Mouse (Mus musculus) ES-Bruce4 (cell line): ENCODE measurements around the gene Alg9. TPM values are rescaled to one million over a fixed set of nuclear protein-coding genes. Genes with fewer than 3 reads are reported as not detected.
"Not testable (repeated sequence)": the region's sequence is repeated elsewhere in the genome, so short reads cannot be mapped to it uniquely, and the experiment has no call there.

Source experiments
- H3K27ac ChIP-seq: 2 replicates; pipeline ENCODE4 v1.5.1; 2012; ENCODE audit warnings: low read length, inconsistent platforms; ENCODE audit not compliant: insufficient read depth
- H3K27me3 ChIP-seq: 2 replicates; pipeline ENCODE4 v1.6.1; 2012; ENCODE audit warnings: mild to moderate bottlenecking, low read length, inconsistent platforms; ENCODE audit not compliant: control insufficient read depth, poor library complexity, insufficient read depth, severe bottlenecking
- H3K36me3 ChIP-seq: 2 replicates; pipeline ENCODE4 v1.6.1; 2012; ENCODE audit warnings: inconsistent platforms, mild to moderate bottlenecking, low read length, moderate library complexity; ENCODE audit not compliant: control insufficient read depth, poor library complexity, insufficient read depth, severe bottlenecking
- H3K4me1 ChIP-seq: one replicate; pipeline ENCODE4 v1.8.1; 2011; ENCODE audit warnings: low read length; ENCODE audit not compliant: control insufficient read depth, insufficient read depth
- H3K4me3 ChIP-seq: 2 replicates; pipeline ENCODE4 v1.5.1; 2011; ENCODE audit warnings: low read depth, mild to moderate bottlenecking, low read length
- H3K9ac ChIP-seq: 2 replicates; pipeline ENCODE4 v1.6.1; 2012; ENCODE audit warnings: low read depth, mild to moderate bottlenecking, inconsistent platforms; ENCODE audit not compliant: poor library complexity, severe bottlenecking
- H3K9me3 ChIP-seq: replicated peaks from 2 replicates; pipeline ENCODE4 v1.6.1; 2012; ENCODE audit warnings: mild to moderate bottlenecking, low read length, inconsistent platforms; ENCODE audit not compliant: control insufficient read depth, poor library complexity, insufficient read depth, severe bottlenecking
- CTCF ChIP-seq: IDR thresholded peaks from one replicate; pipeline ENCODE4 v1.8.1; 2011; ENCODE audit warnings: low read depth, low read length
- EP300 ChIP-seq: IDR thresholded peaks from 2 replicates; pipeline ENCODE4 v1.6.1; 2011; ENCODE audit warnings: low read depth, low read length; ENCODE audit not compliant: insufficient read depth
- POLR2A ChIP-seq: IDR thresholded peaks from one replicate; pipeline ENCODE4 v1.8.1; 2011; ENCODE audit warnings: low read length; ENCODE audit not compliant: insufficient read depth
- polyA plus RNA-seq: library from polyadenylated mRNA; stranded (reverse); fragments of >200 nt; gene quantifications from 2 replicates; pipeline ENCODE4 v1.2.4, GENCODE M21; 2011; ENCODE audit warnings: low read depth; ENCODE audit not compliant: missing spikeins, insufficient read depth, insufficient read length

Gene Alg9
- polyA plus RNA-seq, 1 experiment: 23.5 TPM

- no peaks in the 10 kb centered on the region for H3K4me1 ChIP-seq
- peaks cover 2% of the 10 kb centered on the region; the same call in 1 of the 2 replicates for H3K36me3 ChIP-seq
- H3K9me3 ChIP-seq: no peaks in the 10 kb centered on the region
- no peak overlapping the region for H3K4me3 ChIP-seq
- no peak overlapping the region for H3K9ac ChIP-seq
- no peak overlapping the region for H3K27ac ChIP-seq
- TF ChIP-seq POLR2A (no peak), CTCF (no peak), EP300 (no peak)
- no peaks in the 10 kb centered on the region for H3K27me3 ChIP-seq
These were observed 49.1 kb downstream of the Alg9 start for GRCm38 (mm10) chr9:50823779-50824453.

- no peak overlapping the region for H3K4me3 ChIP-seq
- H3K27ac ChIP-seq: no peak overlapping the region
- H3K4me1 ChIP-seq: no peaks in the 10 kb centered on the region
- TF ChIP-seq POLR2A (no peak), EP300 (no peak), CTCF (no peak)
- no peaks in the 10 kb centered on the region for H3K9me3 ChIP-seq
- peaks cover 2% of the 10 kb centered on the region; the same call in 1 of the 2 replicates for H3K36me3 ChIP-seq
- no peaks in the 10 kb centered on the region for H3K27me3 ChIP-seq
- no peak overlapping the region for H3K9ac ChIP-seq
These were observed 56.7 kb downstream of the Alg9 start for GRCm38 (mm10) chr9:50831514-50831913.

GRCm38 (mm10) chr9:50832162-50832561, 57.3 kb downstream of the Alg9 start:
- TF ChIP-seq EP300 (no peak), POLR2A (no peak), CTCF (no peak)
- Histone ChIP-seq H3K27ac (no peak overlapping the region), H3K4me3 (no peak overlapping the region), H3K36me3 (peaks cover 2% of the 10 kb centered on the region; the same call in 1 of the 2 replicates), H3K9ac (no peak overlapping the region), H3K9me3 (no peaks in the 10 kb centered on the region), H3K27me3 (no peaks in the 10 kb centered on the region), H3K4me1 (no peaks in the 10 kb centered on the region)

DNA sequence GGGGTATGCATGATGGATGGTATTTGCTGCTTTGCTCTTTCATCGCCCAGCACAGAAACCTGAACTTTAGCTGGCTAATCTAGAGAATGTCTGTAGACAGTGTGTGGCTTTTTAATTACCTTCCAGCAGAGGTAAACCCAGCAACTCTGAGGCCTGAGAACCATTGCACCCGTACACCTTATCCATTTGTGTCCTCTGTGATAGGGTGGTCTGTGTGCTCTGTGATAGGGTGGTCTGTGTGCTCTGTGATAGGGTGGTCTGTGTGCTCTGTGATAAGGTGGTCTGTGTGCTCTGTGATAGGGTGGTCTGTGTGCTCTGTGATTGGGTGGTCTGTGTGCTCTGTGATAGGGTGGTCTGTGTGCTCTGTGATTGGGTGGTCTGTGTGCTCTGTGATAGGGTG, 57.8 kb downstream of the Alg9 start:
- not testable (repeated sequence) for H3K27me3 ChIP-seq, H3K36me3 ChIP-seq, H3K9me3 ChIP-seq, H3K4me3 ChIP-seq, H3K9ac ChIP-seq, H3K27ac ChIP-seq, H3K4me1 ChIP-seq

DNA sequence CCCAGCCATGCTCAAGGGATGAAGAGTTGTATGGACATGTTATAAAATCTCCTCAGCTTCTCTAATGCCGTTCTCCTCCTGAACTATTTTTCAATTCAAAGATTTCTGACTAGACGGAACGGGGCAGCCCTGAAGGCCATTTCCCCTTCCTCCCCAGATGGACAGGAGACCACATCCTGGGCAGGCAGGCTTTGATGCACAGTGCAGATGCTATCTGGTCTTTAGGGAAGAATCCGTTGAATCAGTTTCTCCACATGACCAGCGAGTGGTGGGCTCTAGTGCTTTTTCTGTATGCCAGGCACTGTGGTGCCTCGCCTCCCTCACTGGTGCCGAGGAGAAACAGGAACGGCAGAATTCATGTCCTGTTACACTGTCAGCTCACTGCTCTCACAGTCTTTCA, 59.0 kb downstream of the Alg9 start:
- TF ChIP-seq POLR2A (no peak), EP300 (no peak), CTCF (no peak)
- H3K9me3 ChIP-seq: no peaks in the 10 kb centered on the region
- H3K27me3 ChIP-seq: no peaks in the 10 kb centered on the region
- H3K27ac ChIP-seq: no peak overlapping the region
- H3K36me3 ChIP-seq: no peaks in the 10 kb centered on the region
- no peaks in the 10 kb centered on the region for H3K4me1 ChIP-seq
- no peak overlapping the region for H3K4me3 ChIP-seq
- H3K9ac ChIP-seq: no peak overlapping the region

DNA sequence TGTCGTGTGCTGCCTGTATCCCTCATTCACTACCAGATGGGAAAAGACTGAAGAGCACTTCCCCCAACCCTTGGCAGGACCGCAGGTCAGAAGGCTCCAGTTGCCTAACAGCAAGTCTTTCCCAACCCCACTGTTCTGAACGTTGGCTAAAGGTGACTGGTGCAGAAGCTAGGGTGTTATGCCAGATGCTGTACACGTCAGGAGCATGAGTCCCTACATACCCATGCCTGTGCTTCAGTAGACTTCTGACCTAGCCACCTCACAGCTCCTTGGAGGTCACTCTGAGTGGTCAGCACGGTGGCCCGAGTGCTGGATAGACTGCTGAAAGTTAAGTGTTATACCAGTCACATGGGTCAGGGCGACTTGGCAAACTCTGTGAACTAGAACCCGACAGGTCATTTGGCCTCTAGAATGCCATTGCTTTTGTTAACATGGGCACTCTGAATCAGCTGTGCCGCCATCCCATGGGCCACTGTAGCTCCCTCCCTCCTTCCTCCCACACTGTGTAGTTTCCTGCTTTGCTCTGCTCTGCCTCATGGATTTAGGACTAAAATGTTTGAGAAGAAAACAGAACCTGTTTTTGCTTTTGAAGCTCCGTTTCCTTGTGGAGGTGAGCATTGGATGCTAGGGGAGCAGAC, 60.4 kb downstream of the Alg9 start:
- Histone ChIP-seq H3K27ac (no peak overlapping the region), H3K9ac (no peak overlapping the region), H3K4me3 (no peak overlapping the region), H3K4me1 (no peaks in the 10 kb centered on the region), H3K36me3 (no peaks in the 10 kb centered on the region), H3K9me3 (no peaks in the 10 kb centered on the region), H3K27me3 (no peaks in the 10 kb centered on the region)
- TF ChIP-seq EP300: no peak
- no peak for TF ChIP-seq POLR2A
- TF ChIP-seq CTCF: no peak
